Comparison of ENCODE assay signal across 12 mouse cellular contexts in genomic region chr11:45274446-45275119, GRCm38 (mm10).
A peak's percentile ranks its signal among the peaks of the same experiment; 100 is the strongest.
DNase-seq lines count a peak whose midpoint lies in the region; ATAC-seq and TF ChIP-seq lines count a peak whose summit lies in the region.
"Had no signal": no experiment of that assay in that cellular context is flagged by ENCODE, and none has a peak within 500 bp of the region (broad histone marks: within the 10 kb centered on the region; RNA-seq: fewer than 3 reads in every experiment).

No protein-coding gene starts in this region.

- H3K4me1 ChIP-seq in lung, embryonic 14.5 days (ENCODE audit: insufficient read depth) = no peaks in the 10 kb centered on the region; the same call in 1 of the 2 replicates
- no peaks in the 10 kb centered on the region for H3K4me1 ChIP-seq in intestine, embryonic 15.5 days (replicated peaks)
- H3K4me1 ChIP-seq: megakaryocyte, embryonic 14.5 days had no signal

- 51% methylated on average over 10 of the region's 10 CpGs for WGBS in lung, embryonic 14.5 days
- WGBS in intestine, embryonic 15.5 days = 60% methylated on average over 10 of the region's 10 CpGs

- H3K9me3 ChIP-seq in lung, embryonic 14.5 days (ENCODE audit: low read depth, low read length) = no peaks in the 10 kb centered on the region
- H3K9me3 ChIP-seq in intestine, embryonic 15.5 days = no peaks in the 10 kb centered on the region
- H3K9me3 ChIP-seq: G1E; megakaryocyte, embryonic 14.5 days had no signal

- DNase-seq in lung, embryonic 14.5 days = no peak
- DNase-seq in lung, postnatal 10 days = no peak
- DNase-seq in cerebellum, adult 9-10 months = peak; percentile 15
- peak; percentile 47 for DNase-seq in gastrocnemius, postnatal 25 days
- peak; percentile 48 for DNase-seq in retina, embryonic 14.5 days (ENCODE audit: low spot score)
- DNase-seq in lung, postnatal 14 days = no peak
- DNase-seq: kidney, postnatal 14 days; liver had no signal

- ATAC-seq in lung, embryonic 14.5 days (ENCODE audit: insufficient read depth) = 0 out of 2 replicates have a peak, but pooled peaks have one; percentile 21
- no peak for ATAC-seq in intestine, embryonic 15.5 days

- no peak overlapping the region; the same call in 1 of the 2 replicates for H3K27ac ChIP-seq in lung, embryonic 14.5 days (ENCODE audit: low read depth)
- no peak overlapping the region for H3K27ac ChIP-seq in intestine, embryonic 15.5 days
- H3K27ac ChIP-seq: heart, adult 2 months had no signal

- no peak for TF ChIP-seq CTCF in lung, embryonic 14.5 days (IDR thresholded peaks at IDR 0.05; ENCODE audit: low read depth)

- H3K27me3 ChIP-seq in lung, embryonic 14.5 days (ENCODE audit: insufficient read depth, low read length) = no peaks in the 10 kb centered on the region
- H3K27me3 ChIP-seq in intestine, embryonic 15.5 days (replicated peaks) = no peaks in the 10 kb centered on the region
- H3K27me3 ChIP-seq: megakaryocyte, embryonic 14.5 days had no signal

- H3K9ac ChIP-seq in lung, embryonic 14.5 days = no peak overlapping the region
- no peak overlapping the region for H3K9ac ChIP-seq in intestine, embryonic 15.5 days

- no peak overlapping the region for H3K4me3 ChIP-seq in lung, embryonic 14.5 days (ENCODE audit: low read depth, low read length)
- H3K4me3 ChIP-seq in intestine, embryonic 15.5 days (replicated peaks) = no peak overlapping the region
- H3K4me3 ChIP-seq: heart, adult 2 months; megakaryocyte, embryonic 14.5 days had no signal

- no peak overlapping the region for H3K4me2 ChIP-seq in lung, embryonic 14.5 days
- no peak overlapping the region for H3K4me2 ChIP-seq in intestine, embryonic 15.5 days (replicated peaks)

- no peaks in the 10 kb centered on the region for H3K36me3 ChIP-seq in lung, embryonic 14.5 days (ENCODE audit: insufficient read depth)
- H3K36me3 ChIP-seq in intestine, embryonic 15.5 days = no peaks in the 10 kb centered on the region
- H3K36me3 ChIP-seq: G1E had no signal

Comparison
In these comparisons a context has a peak if more than half of its experiments do, and no peak if none do; other contexts are left out.
1. DNase-seq: peak in cerebellum, adult 9-10 months (single experiment), gastrocnemius, postnatal 25 days (single experiment) and retina, embryonic 14.5 days (single experiment); none in lung, embryonic 14.5 days (single experiment), lung, postnatal 10 days (single experiment) and lung, postnatal 14 days (single experiment).